Mouse (Mus musculus) brain, embryonic 14.5 days (tissue): Measurements from ENCODE around the gene Hectd4. TPM values are rescaled to one million over a fixed set of nuclear protein-coding genes. Genes with fewer than 3 reads are reported as not detected.

ENCODE experiments used
- DNase-seq: peaks from one replicate; pipeline ENCODE4 v3.0.0-alpha.2; 2011; ENCODE audit warnings: low read depth
- CTCF ChIP-seq: fragments of 200-500 bp; IDR thresholded peaks from 2 replicates; pipeline ENCODE4 v1.5.1; 2012; ENCODE audit warnings: inconsistent platforms, mild to moderate bottlenecking, moderate library complexity, borderline replicate concordance; ENCODE audit not compliant: insufficient read depth, insufficient read length; ENCODE audit errors: extremely low read depth
- POLR2A ChIP-seq: fragments of 200-500 bp; IDR thresholded peaks from 2 replicates; pipeline ENCODE4 v1.6.1; 2012; ENCODE audit warnings: mild to moderate bottlenecking, inconsistent platforms, borderline replicate concordance; ENCODE audit not compliant: poor library complexity, insufficient read depth, insufficient read length, severe bottlenecking; ENCODE audit errors: extremely low read depth
- polyA plus RNA-seq: library from polyadenylated mRNA; depleted of rRNA; stranded (reverse); fragments of >200 nt; gene quantifications from 2 replicates; pipeline ENCODE4 v1.2.3, GENCODE M21; 2012; rRNA removed

Hectd4 gene
- polyA plus RNA-seq, 1 experiment, result 75.7 TPM

- peak; percentile 99 for DNase-seq
- TF ChIP-seq POLR2A, result peak; percentile 53; the same call in 1 of the 2 replicates
- no peak for TF ChIP-seq CTCF
Measured at GRCm38 (mm10) chr5:121397187-121398145, 177.4 kb downstream of the Hectd4 start, which contains the start of gene Naa25. Naa25 (plus strand) TSS chr5:121397936.

- TF ChIP-seq POLR2A (no peak), CTCF (no peak)
- DNase-seq, result peak; percentile 37
Measured at GRCm38 (mm10) chr5:121398146-121398964, 178.3 kb downstream of the Hectd4 start.

GRCm38 (mm10) chr5:121398965-121399462 lies 179.0 kb downstream of the Hectd4 start:
- no peak for TF ChIP-seq POLR2A
- no peak for TF ChIP-seq CTCF
- DNase-seq, result no peak

- TF ChIP-seq CTCF, result no peak
- TF ChIP-seq POLR2A, result no peak
- no peak for DNase-seq
Measured at GRCm38 (mm10) chr5:121399540-121399939, 179.5 kb downstream of the Hectd4 start.

GRCm38 (mm10) chr5:121400064-121400463 lies 180.0 kb downstream of the Hectd4 start:
- no peak for TF ChIP-seq POLR2A
- no peak for TF ChIP-seq CTCF
- DNase-seq, result no peak

- TF ChIP-seq CTCF (no peak), POLR2A (no peak)
- no peak for DNase-seq
Measured at GRCm38 (mm10) chr5:121400849-121401248, 180.8 kb downstream of the Hectd4 start.

- no peak for TF ChIP-seq CTCF
- no peak for TF ChIP-seq POLR2A
- no peak for DNase-seq
Measured at GRCm38 (mm10) chr5:121407856-121408255, 187.8 kb downstream of the Hectd4 start.

- TF ChIP-seq POLR2A (no peak), CTCF (no peak)
- DNase-seq, result no peak
Measured at GRCm38 (mm10) chr5:121410975-121411374, 191.0 kb downstream of the Hectd4 start.

Other genes with a start within 250 kb of the Hectd4 start
- gene Rph3a, start 210.1 kb upstream of the Hectd4 start, polyA plus RNA-seq, result 21.8 and 31.1 TPM in 2 replicates
- gene Ptpn11, start 28.8 kb upstream of the Hectd4 start, polyA plus RNA-seq, result 41.6 and 58.5 TPM in 2 replicates
- gene Rpl6, start 15.7 kb upstream of the Hectd4 start, polyA plus RNA-seq, result 622 and 680 TPM in 2 replicates
- gene Trafd1, start 165.4 kb downstream of the Hectd4 start, polyA plus RNA-seq, result 157 and 195 TPM in 2 replicates
- gene Naa25, start 177.7 kb downstream of the Hectd4 start, polyA plus RNA-seq, result 29.7 and 30.1 TPM in 2 replicates
- gene Tmem116, start 231.7 kb downstream of the Hectd4 start, polyA plus RNA-seq, result 1.8 TPM in 2 replicates
- gene Erp29, start 232.3 kb downstream of the Hectd4 start, polyA plus RNA-seq, result 110 and 121 TPM in 2 replicates